Mouse (Mus musculus) adrenal gland, adult 18-20 months (tissue): Measurements from ENCODE around the gene Fbxo41. TPM values are rescaled to one million over a fixed set of nuclear protein-coding genes. Genes with fewer than 3 reads are reported as not detected.

ENCODE experiments used
- DNase-seq, 2 experiments: peaks; one replicate each; pipeline ENCODE4 v3.0.0; 2021 to 2022; ENCODE audit warnings: low spot score in 2 of 2
- total RNA-seq, 2 experiments: library from RNA; stranded (reverse); gene quantifications; 1 replicate in 1 of 2; 2 replicates in 1 of 2; pipeline ENCODE4 v1.2.3; 2021

Fbxo41 gene
- total RNA-seq, 2 experiments from 2014 or later, result 0.56 to 0.58 TPM

GRCm38 (mm10) chr6:85496976-85497375 is 5.8 kb downstream of the Fbxo41 start:
- no peak for DNase-seq

GRCm38 (mm10) chr6:85491606-85492005 is 11.2 kb downstream of the Fbxo41 start:
- no peak for DNase-seq

DNA sequence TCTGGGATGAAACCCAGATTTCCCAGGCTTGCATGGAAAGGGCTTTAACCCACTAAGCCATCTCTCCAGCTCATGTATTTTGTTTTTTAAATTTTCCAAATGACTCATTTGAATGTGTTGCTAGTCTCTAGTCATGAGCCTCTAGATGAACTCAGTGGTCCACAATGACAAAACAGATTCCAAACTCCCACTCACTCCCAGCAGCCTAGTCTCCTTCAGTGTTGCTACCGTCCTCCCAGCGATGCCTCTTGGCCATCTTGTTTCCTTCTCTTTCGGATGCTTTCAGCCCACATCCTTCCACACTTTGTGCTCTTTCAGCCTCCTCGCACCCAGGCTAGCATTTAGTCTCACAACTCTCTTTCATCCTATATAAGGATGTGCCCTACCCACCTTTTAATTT is 12.5 kb downstream of the Fbxo41 start:
- DNase-seq, result no peak

GRCm38 (mm10) chr6:85489717-85490116 is 13.1 kb downstream of the Fbxo41 start:
- DNase-seq, result no peak

- no peak for DNase-seq
Measured at GRCm38 (mm10) chr6:85488510-85488909, 14.3 kb downstream of the Fbxo41 start.

- DNase-seq, result no peak
Measured at GRCm38 (mm10) chr6:85485738-85486137, 17.1 kb downstream of the Fbxo41 start.

DNA sequence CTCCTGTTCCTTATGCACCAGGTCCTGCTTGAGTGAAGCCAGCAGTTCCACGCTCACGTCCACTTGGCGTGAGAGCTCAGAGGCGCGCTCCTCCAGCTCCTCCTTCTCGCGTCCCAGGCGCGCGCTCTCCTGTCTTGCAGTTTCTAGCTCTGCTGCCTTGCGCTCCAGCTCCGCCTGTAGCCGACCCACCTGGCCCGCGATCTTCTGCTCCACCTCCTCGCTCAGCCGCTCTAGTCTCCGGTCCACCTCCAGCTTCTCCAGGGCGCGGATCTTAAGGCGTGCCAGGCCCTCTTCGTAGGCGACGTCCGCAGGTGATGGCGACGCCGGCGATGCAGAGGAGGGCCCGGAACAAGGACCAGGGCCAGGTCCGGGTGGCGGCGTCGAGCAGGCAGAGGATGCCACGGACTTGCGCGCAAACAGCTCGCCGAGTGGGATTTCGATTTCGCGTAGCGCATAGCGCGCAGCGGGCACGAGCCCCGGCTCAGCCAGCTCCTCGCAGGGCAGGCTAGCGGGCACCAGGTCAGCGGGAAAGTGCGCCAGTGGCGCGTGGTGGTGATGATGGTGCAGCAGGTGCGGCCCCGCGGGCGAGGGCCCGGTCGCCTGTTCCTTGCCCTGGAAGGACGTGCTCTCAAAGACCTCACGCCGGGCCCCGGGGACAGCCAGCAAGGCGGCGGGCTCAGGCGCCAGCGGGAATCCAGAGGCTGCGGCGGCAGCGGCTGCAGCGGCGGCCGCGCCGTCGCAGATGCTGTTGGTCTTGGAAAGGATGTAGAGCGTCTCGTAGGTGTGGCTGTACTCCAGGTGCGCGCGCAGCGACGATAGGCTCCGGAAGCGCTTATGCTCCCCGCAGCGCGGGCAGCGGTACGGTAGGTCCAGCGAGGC is 18.7 kb downstream of the Fbxo41 start:
- DNase-seq, result no peak

- DNase-seq, result no peak
Measured at GRCm38 (mm10) chr6:85480685-85481084, 22.1 kb downstream of the Fbxo41 start.

DNA sequence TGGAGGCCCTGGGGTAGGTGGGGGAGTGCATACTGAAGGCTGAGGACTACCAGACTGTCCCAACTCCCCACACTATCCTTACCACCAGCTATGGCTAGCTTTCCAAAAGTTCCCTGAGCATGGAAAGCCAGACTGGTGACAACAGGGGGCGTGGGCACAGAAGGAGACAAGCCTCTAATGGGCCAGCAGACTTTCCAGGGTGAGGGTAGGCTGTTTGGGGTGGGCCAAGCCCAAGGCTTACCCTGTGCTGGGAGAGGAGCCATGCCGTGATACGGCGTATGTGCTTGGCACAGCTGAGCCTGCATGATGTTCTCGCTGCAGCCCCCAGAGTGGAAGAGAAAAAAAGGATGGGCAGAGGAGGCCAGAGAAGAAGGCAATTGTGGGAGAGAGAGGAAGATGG is 22.8 kb downstream of the Fbxo41 start:
- DNase-seq, result no peak

GRCm38 (mm10) chr6:85478416-85478815 is 24.4 kb downstream of the Fbxo41 start:
- no peak for DNase-seq

- DNase-seq, result peak in 1 of 2 experiments; percentile 41
Measured at GRCm38 (mm10) chr6:85477366-85477917, 25.4 kb downstream of the Fbxo41 start.

- DNase-seq, result no peak
Measured at GRCm38 (mm10) chr6:85475581-85475980, 27.2 kb downstream of the Fbxo41 start.

GRCm38 (mm10) chr6:85472542-85472941 is 30.3 kb downstream of the Fbxo41 start:
- no peak for DNase-seq

GRCm38 (mm10) chr6:85471962-85472361 is 30.8 kb downstream of the Fbxo41 start:
- no peak for DNase-seq

- peak in 1 of 2 experiments; percentile 43 for DNase-seq
Measured at GRCm38 (mm10) chr6:85469660-85470430, 32.9 kb downstream of the Fbxo41 start.

DNA sequence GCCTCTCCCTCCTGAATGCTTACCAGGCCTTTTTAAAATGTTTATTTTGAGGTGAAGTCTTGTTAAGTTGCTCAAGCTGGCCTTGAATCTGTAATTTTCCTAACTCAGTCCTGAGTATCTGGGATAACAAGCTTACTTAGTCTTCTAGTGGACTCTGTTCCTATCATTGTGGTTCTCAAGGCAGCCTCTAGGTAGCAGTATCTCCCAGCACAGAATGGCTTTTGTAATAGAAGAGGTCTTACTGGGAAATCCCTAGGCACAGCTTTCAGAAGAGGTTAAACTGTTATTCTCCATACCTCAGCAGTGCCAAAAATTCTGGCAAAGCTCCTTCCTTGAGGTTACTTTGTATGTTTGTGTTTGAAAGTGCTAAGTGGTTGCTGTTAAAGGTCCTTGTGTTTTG is 37.4 kb downstream of the Fbxo41 start:
- DNase-seq, result no peak

- DNase-seq, result no peak
Measured at GRCm38 (mm10) chr6:85459621-85460020, 43.2 kb downstream of the Fbxo41 start.

- DNase-seq, result peak in 1 of 2 experiments; percentile 27
Measured at GRCm38 (mm10) chr6:85452816-85453215, 50.0 kb downstream of the Fbxo41 start.

GRCm38 (mm10) chr6:85452411-85452665 is 50.5 kb downstream of the Fbxo41 start:
- DNase-seq, result no peak

GRCm38 (mm10) chr6:85451664-85452410 is 51.0 kb downstream of the Fbxo41 start, which contains the start of gene Pradc1:
Gene Pradc1 (minus strand): TSS chr6:85451970.
- DNase-seq, result peak; percentile 91 to 95
